Mouse (Mus musculus) subcutaneous adipose tissue, adult 2 months (tissue): ENCODE results near the gene Zkscan4. TPM values are rescaled to one million over a fixed set of nuclear protein-coding genes. Genes with fewer than 3 reads are reported as not detected.

ENCODE experiments used
- polyA plus RNA-seq: library from polyadenylated mRNA; depleted of rRNA; stranded (reverse); fragments of >200 nt; gene quantifications from 2 replicates; pipeline ENCODE4 v1.2.3, GENCODE M21; 2012; ENCODE audit warnings: low replicate concordance; rRNA removed

Zkscan4 gene
- 2.1 and 2.2 TPM in 2 replicates for polyA plus RNA-seq

DNA sequence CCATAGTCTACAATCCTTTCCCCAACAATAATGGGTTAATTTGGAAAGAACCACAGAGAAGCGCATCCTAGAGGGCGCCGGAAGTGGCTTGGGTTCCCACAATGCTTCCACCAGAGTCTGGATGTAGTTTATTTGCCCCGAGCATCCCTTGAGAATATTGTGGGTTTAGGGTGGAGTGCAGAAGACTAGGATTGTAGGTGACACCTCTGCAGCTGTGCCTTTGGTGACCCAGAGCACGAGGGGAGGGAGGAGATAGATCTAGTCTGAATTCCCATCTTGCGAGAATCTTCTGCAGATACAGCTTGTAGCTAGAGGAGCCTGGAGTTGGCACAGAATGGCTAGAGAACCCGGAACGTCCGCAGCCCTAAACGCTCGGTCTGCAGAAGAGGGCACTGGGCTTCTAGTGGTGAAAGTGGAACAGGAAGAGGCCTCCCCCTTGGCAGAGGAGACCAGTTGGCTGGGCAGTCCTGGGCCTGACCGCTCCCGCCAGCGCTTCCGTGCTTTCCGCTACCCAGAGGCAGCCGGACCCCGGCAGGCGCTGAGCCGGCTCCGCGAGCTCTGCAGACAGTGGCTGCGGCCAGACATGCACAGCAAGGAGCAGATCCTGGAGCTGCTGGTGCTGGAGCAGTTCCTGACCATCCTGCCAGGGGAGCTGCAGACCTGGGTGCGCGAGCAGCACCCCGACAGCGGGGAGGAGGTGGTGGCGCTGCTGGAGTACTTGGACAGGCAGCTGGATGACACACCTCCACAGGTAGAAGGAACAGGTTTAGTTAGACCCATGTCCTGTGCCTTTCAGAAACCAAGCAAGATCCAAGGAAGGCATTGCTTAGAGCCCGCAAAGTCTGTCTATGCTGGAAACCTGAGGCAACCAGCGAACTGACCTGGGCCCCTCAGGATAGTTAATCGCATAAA is at the start of gene Zkscan4, which contains the start of gene Gm10065:
Zkscan4 (plus strand) TSS at position 149 of the 912 bp plus-strand sequence.
Gm10065 (minus strand) TSS at position 683 of the 912 bp plus-strand sequence.

DNA sequence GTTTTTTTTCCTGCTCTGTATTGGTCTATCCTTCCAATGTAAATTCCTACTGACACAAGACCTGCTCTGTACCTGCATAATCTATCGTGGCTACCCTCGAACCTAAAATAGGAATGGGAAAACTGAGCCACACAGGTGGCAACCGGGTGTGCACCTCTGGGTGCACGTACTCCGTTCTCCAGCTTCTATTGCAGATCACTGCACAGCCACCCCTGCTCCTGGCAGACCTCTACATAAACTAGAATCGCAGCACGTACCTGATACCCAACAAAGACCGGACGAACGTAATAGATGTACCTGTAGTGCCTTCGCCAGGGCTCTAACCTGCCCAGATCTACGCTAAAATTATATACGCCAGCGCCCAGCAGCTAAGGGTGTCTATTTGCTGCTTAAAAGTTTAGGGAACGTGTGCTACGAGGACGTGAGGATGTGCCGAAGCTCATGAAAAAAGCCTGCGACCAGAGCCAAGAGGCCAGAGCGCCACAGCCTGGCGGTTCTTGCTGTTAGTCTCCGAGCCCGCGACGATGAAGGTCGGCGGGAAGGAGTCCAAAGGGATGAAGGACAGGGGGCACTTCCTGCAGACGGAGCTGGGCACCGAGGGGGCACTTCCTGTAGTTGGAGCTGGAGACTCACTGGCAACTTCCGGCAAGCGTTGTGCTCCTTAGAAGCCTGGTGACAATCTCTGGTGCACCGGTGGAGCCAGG is 38.1 kb upstream of the Zkscan4 start, which contains the start of gene Pgbd1:
Pgbd1 (minus strand) TSS at position 556 of the 704 bp plus-strand sequence.

DNA sequence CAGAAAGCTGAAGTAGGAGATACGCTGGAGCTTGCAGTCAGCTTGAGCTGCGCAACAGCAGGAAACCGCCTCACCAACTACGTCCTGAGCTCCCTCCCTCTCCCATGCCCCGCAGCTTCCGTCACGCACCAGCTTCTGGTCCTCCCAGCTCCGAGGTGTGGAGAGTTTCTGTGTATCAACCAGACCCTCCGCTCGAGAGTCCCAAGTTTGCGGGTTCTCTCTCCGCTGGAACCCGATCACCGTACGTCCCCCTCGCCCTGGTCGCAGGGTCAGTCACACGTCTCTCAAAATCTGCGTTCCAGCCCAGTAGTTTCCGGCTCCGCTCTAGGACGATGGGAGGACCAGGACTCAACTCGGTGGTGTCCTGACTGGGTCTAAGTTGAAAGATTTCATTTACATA is 25.3 kb upstream of the Zkscan4 start, which contains the start of gene Zscan26:
Zscan26 (minus strand) TSS at position 282 of the 400 bp plus-strand sequence.

DNA sequence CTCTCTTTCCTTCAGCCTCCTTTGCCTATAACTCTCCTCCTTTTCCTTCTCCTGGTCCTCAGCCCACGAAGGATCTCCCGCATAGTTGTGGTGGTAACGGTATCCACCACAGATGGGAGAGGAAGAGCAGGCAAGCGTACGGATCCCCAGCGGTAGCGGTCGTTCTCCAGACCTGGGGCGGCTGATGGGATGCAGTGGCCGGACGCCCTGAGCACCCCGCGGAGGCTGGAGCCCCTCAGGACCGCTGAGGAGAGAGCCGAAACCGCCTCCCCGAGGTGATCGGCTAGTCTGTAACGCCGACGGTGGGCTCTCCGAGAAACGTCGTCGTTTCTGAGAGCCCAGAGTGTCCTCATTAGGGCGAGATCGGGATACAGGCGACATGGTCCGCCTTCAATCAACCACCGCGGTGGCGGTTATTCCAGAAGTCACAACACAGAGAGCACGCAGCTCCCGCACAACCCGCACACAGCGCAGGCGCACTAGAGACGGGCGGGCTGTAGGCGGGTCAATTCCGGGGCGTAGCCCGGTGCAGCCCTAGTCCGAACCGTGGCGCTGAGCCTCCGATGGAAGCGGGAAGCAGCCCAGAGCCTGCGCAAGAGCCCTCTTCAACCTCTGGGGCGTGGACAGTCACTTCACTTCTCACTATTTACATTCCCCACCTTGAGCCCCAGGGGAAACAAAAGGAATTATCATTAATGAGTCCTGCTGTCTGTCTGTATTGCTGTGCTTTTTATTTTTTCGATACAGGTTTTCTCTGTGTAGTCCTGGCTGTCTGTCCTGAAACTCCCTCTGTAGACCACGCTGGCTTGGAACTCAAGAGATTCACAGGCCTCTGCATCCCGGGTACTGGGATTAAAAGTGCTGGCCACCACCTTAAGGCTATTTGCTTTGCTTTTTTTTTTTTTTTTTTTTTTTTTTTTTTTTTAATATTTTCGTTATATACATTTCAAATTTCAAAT is 10.4 kb upstream of the Zkscan4 start, which contains the start of gene Nkapl:
Nkapl (minus strand) TSS at position 449 of the 959 bp plus-strand sequence.

DNA sequence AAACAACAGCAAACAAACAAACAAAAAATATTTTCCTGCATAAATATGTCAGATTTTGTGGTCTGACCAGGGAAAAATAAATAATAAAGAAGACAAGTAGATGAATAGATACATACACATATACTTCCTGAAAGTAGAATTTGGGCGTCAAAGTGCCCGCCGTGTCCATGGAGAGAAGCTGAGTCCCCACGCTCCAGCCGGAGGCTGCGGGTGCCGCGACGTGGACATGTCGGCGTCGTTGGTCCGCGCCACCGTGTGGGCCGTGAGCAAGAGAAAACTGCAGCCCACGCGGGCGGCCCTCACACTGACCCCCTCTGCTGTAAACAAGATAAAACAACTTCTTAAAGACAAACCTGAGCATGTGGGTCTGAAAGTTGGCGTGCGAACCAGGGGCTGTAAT is 16.4 kb downstream of the Zkscan4 start, which contains the start of gene AK157302:
AK157302 (plus strand) TSS at position 144 of the 400 bp plus-strand sequence.

GRCm38 (mm10) chr13:21501182-21501581 is 22.5 kb downstream of the Zkscan4 start, which contains the start of gene Gm11273:
Gene Gm11273 (minus strand): TSS chr13:21501418.

GRCm38 (mm10) chr13:21530781-21531201 is 52.1 kb downstream of the Zkscan4 start, which contains the start of gene Zkscan8:
Gene Zkscan8 (minus strand): TSS chr13:21531120.

Other genes starting within 250 kb of the Zkscan4 start
- gene Gpx5, start 186.2 kb upstream of the Zkscan4 start, polyA plus RNA-seq, result 1.5 and 7.6 TPM in 2 replicates
- not detected in 2 replicates for gene Gpx6, start 166.8 kb upstream of the Zkscan4 start, polyA plus RNA-seq
- not detected in 2 replicates for gene Olfr1367, start 132.0 kb upstream of the Zkscan4 start, polyA plus RNA-seq
- 2.0 and 2.8 TPM in 2 replicates for gene Zscan12, start 116.1 kb upstream of the Zkscan4 start, polyA plus RNA-seq
- gene Zkscan3, start 76.2 kb upstream of the Zkscan4 start, polyA plus RNA-seq, result 30.6 and 33.3 TPM in 2 replicates
- gene Pgbd1, start 37.8 kb upstream of the Zkscan4 start, polyA plus RNA-seq, result 0.10 and 0.62 TPM in 2 replicates
- 24.0 and 27.9 TPM in 2 replicates for gene Zscan26, start 25.2 kb upstream of the Zkscan4 start, polyA plus RNA-seq
- gene Nkapl, start 10.4 kb upstream of the Zkscan4 start, polyA plus RNA-seq, result 0.72 and 1.1 TPM in 2 replicates
- gene Gm10065, start 534 bp downstream of the Zkscan4 start, polyA plus RNA-seq, result not detected in 2 replicates
- 0.24 and 0.27 TPM in 2 replicates for gene AK157302, start 16.3 kb downstream of the Zkscan4 start, polyA plus RNA-seq
- gene Gm11273, start 22.5 kb downstream of the Zkscan4 start, polyA plus RNA-seq, result 17.1 and 26.1 TPM in 2 replicates
- gene Zkscan8, start 52.2 kb downstream of the Zkscan4 start, polyA plus RNA-seq, result 4.9 and 7.2 TPM in 2 replicates
- not detected in 2 replicates for gene Olfr1366, start 63.9 kb downstream of the Zkscan4 start, polyA plus RNA-seq
- not detected in 2 replicates for gene Olfr1535, start 81.0 kb downstream of the Zkscan4 start, polyA plus RNA-seq
- gene Olfr1364, start 102.9 kb downstream of the Zkscan4 start, polyA plus RNA-seq, result not detected in 2 replicates
- gene Olfr1362, start 135.1 kb downstream of the Zkscan4 start, polyA plus RNA-seq, result not detected in 2 replicates
- gene Olfr11, start 163.6 kb downstream of the Zkscan4 start, polyA plus RNA-seq, result 0.04 TPM in 1 of 2 replicates, not detected in the other
- not detected in 2 replicates for gene Olfr1361, start 184.5 kb downstream of the Zkscan4 start, polyA plus RNA-seq
- gene Olfr1360, start 198.5 kb downstream of the Zkscan4 start, polyA plus RNA-seq, result not detected in 2 replicates
- gene Olfr1359, start 219.2 kb downstream of the Zkscan4 start, polyA plus RNA-seq, result not detected in 2 replicates
- gene Hist1h2bl, start 237.2 kb downstream of the Zkscan4 start, polyA plus RNA-seq, result 2.6 and 3.2 TPM in 2 replicates
- gene Hist1h2ai, start 237.5 kb downstream of the Zkscan4 start, polyA plus RNA-seq, result 1.7 and 10.5 TPM in 2 replicates
- gene Hist1h3h, start 238.8 kb downstream of the Zkscan4 start, polyA plus RNA-seq, result 2.7 and 33.5 TPM in 2 replicates
- gene Hist1h2bm, start 243.1 kb downstream of the Zkscan4 start, polyA plus RNA-seq, result 0.42 and 2.3 TPM in 2 replicates